9 mouse cellular contexts compared by ENCODE assay signal in genomic region chr5:139970186-139970631, GRCm38 (mm10).
DNase-seq lines count a peak whose midpoint lies in the region; ATAC-seq lines count a peak whose summit lies in the region.
"Had no signal": no experiment of that assay in that cellular context is flagged by ENCODE, and none has a peak within 500 bp of the region (broad histone marks: within the 10 kb centered on the region; RNA-seq: fewer than 3 reads in every experiment).

No protein-coding gene starts in this region.

- H3K4me2 ChIP-seq in kidney, embryonic 16.5 days (replicated peaks; ENCODE audit: low read depth, low read length): no peak overlapping the region
- H3K4me2 ChIP-seq: limb, embryonic 12.5 days had no signal

- H3K9me3 ChIP-seq in kidney, embryonic 16.5 days (ENCODE audit: low read length): no peaks in the 10 kb centered on the region
- H3K9me3 ChIP-seq: limb, embryonic 12.5 days had no signal

- peak; percentile 74 for DNase-seq in kidney, adult 11 months
- DNase-seq in urinary bladder, postnatal 14 days (ENCODE audit: low spot score): peak; percentile 23
- no peak for DNase-seq in urinary bladder, postnatal 25 days (ENCODE audit: low spot score)
- DNase-seq in cerebellum, postnatal 14 days: peak; percentile 28 to 48
- peak; percentile 69 for DNase-seq in kidney, postnatal 10 days
- DNase-seq in layer of hippocampus, postnatal 14 days (ENCODE audit: low spot score in 2 of 2): no peak
- no peak for DNase-seq in gastrocnemius, postnatal 4 days (ENCODE audit: low spot score in 2 of 2)

- no peak for ATAC-seq in kidney, embryonic 16.5 days (ENCODE audit: low FRiP score, low TSS enrichment)

- 37% methylated on average over 12 of the region's 12 CpGs for WGBS in kidney, embryonic 16.5 days

- H3K27ac ChIP-seq in kidney, embryonic 16.5 days (ENCODE audit: low read length): no peak overlapping the region
- H3K27ac ChIP-seq: limb, embryonic 12.5 days had no signal

- H3K9ac ChIP-seq in kidney, embryonic 16.5 days (replicated peaks; ENCODE audit: low read length): no peak overlapping the region
- H3K9ac ChIP-seq: limb, embryonic 12.5 days had no signal

- no peaks in the 10 kb centered on the region for H3K36me3 ChIP-seq in kidney, embryonic 16.5 days (ENCODE audit: insufficient read depth, low read length)
- H3K36me3 ChIP-seq: limb, embryonic 12.5 days had no signal

- peaks cover 4% of the 10 kb centered on the region; the same call in 1 of the 2 replicates for H3K27me3 ChIP-seq in kidney, embryonic 16.5 days (ENCODE audit: insufficient read depth, low read length)

- H3K4me1 ChIP-seq in kidney, embryonic 16.5 days (ENCODE audit: insufficient read depth, low read length): no peaks in the 10 kb centered on the region

- no peak overlapping the region for H3K4me3 ChIP-seq in kidney, embryonic 16.5 days (ENCODE audit: low read length)
- H3K4me3 ChIP-seq: limb, embryonic 12.5 days had no signal

Comparison
In these comparisons a context has a peak if more than half of its experiments do, and no peak if none do; other contexts are left out.
1. DNase-seq: peak in kidney, adult 11 months (single experiment), urinary bladder, postnatal 14 days (single experiment), cerebellum, postnatal 14 days (2 of 2) and kidney, postnatal 10 days (single experiment); none in urinary bladder, postnatal 25 days (single experiment), layer of hippocampus, postnatal 14 days (0 of 2) and gastrocnemius, postnatal 4 days (0 of 2).